15 mouse cellular contexts compared by ENCODE assay signal in genomic region chr19:42567020-42567419, GRCm38 (mm10). TPM values are rescaled to one million over a fixed set of nuclear protein-coding genes. Genes with fewer than 3 reads are reported as not detected.
"Had no signal": no experiment of that assay in that cellular context is flagged by ENCODE, and none has a peak within 500 bp of the region (broad histone marks: within the 10 kb centered on the region; RNA-seq: fewer than 3 reads in every experiment).

No protein-coding gene starts in this region.

- H3K4me3 ChIP-seq: layer of hippocampus, adult 2 months; limb, embryonic 12.5 days; liver, embryonic 15.5 days; lung, embryonic 15.5 days; megakaryocyte, embryonic 14.5 days; midbrain, embryonic 12.5 days; neural tube, embryonic 15.5 days had no signal

- H3K27me3 ChIP-seq: limb, embryonic 12.5 days; liver, embryonic 15.5 days; lung, embryonic 15.5 days; megakaryocyte, embryonic 14.5 days; midbrain, embryonic 12.5 days; neural tube, embryonic 15.5 days had no signal

- H3K9ac ChIP-seq: limb, embryonic 12.5 days; liver, embryonic 15.5 days; lung, embryonic 15.5 days; midbrain, embryonic 12.5 days; neural tube, embryonic 15.5 days had no signal

- DNase-seq: kidney, postnatal 10 days; kidney, postnatal 4 days; right cerebral cortex, adult 18-20 months; right cerebral cortex, postnatal 25 days; thymus, postnatal 36 days had no signal

- H3K36me3 ChIP-seq: neural tube, embryonic 15.5 days had no signal

- H3K4me1 ChIP-seq: limb, embryonic 12.5 days; liver, embryonic 15.5 days; lung, embryonic 15.5 days had no signal

- H3K4me2 ChIP-seq: limb, embryonic 12.5 days; liver, embryonic 11.5 days; liver, embryonic 15.5 days; lung, embryonic 15.5 days; midbrain, embryonic 12.5 days; neural tube, embryonic 15.5 days had no signal

- H3K27ac ChIP-seq: layer of hippocampus, adult 2 months; limb, embryonic 12.5 days; liver, embryonic 15.5 days; macrophage; midbrain, embryonic 12.5 days; neural tube, embryonic 15.5 days had no signal

- ATAC-seq: intestine, postnatal 0 days had no signal

- H3K9me3 ChIP-seq: limb, embryonic 12.5 days; liver, embryonic 15.5 days; lung, embryonic 15.5 days; megakaryocyte, embryonic 14.5 days; midbrain, embryonic 12.5 days; neural tube, embryonic 15.5 days had no signal

RNA-seq across cellular contexts. Expression of gene Loxl4, which starts 45.6 kb away (rescaled TPM):
- polyA plus RNA-seq: macrophage had no signal
